ENCODE assay signal across 9 mouse cellular contexts in genomic region chr7:82842222-82842920, GRCm38 (mm10). TPM values are rescaled to one million over a fixed set of nuclear protein-coding genes. Genes with fewer than 3 reads are reported as not detected.
DNase-seq lines count a peak whose midpoint lies in the region; ATAC-seq and TF ChIP-seq lines count a peak whose summit lies in the region.
"Had no signal": no experiment of that assay in that cellular context is flagged by ENCODE, and none has a peak within 500 bp of the region (broad histone marks: within the 10 kb centered on the region; RNA-seq: fewer than 3 reads in every experiment).

No protein-coding gene starts in this region.

- DNase-seq in CH12.LX (ENCODE audit: extremely low read depth) (peak; percentile 33), ES-E14 (ENCODE audit: low read depth, low spot score) (no peak)
- DNase-seq in midbrain, embryonic 14.5 days = peak; percentile 23
- DNase-seq in adrenal gland, adult 8-10 months = no peak
- DNase-seq in thymus, postnatal 25 days = no peak
- DNase-seq in embryo, embryonic 10.5 days (ENCODE audit: low spot score) = no peak
- DNase-seq: cerebellum, postnatal 10 days had no signal

- no peak for TF ChIP-seq POLR2A in CH12.LX (IDR thresholded peaks at IDR 0.05; ENCODE audit: low read depth, low read length)

- dilution Hi-C loops in CH12.LX (cut with MboI; ENCODE audit: extremely low pct_ligation_motif_present, extremely low pct_unique_long_range_greater_than_20kb, low sequenced_read_pairs) = no loop called here

- H3K27me3 ChIP-seq in CH12.LX (replicated peaks) = no peaks in the 10 kb centered on the region
- H3K27me3 ChIP-seq in hindbrain, embryonic 13.5 days = no peaks in the 10 kb centered on the region
- H3K27me3 ChIP-seq in midbrain, embryonic 14.5 days (ENCODE audit: control insufficient read depth, insufficient read depth, low read length) = no peaks in the 10 kb centered on the region
- H3K27me3 ChIP-seq: limb, embryonic 13.5 days had no signal

- H3K79me2 ChIP-seq in CH12.LX (replicated peaks; ENCODE audit: control insufficient read depth, extremely low read depth, insufficient read depth, poor library complexity, severe bottlenecking) = no peaks in the 10 kb centered on the region

- no peak for ATAC-seq in hindbrain, embryonic 13.5 days (ENCODE audit: low FRiP score)
- ATAC-seq in midbrain, embryonic 14.5 days (ENCODE audit: low FRiP score, low TSS enrichment) = no peak

- in situ Hi-C loops in CH12.LX (cut with MboI; ENCODE audit: low pct_ligation_motif_present, low pct_unique_long_range_greater_than_20kb, low sequenced_read_pairs) (no loop called here), ES-E14 (cut with MboI; ENCODE audit: low sequenced_read_pairs in 2 of 2, unreplicated experiment in 2 of 2) (no loop called here)

- no peaks in the 10 kb centered on the region for H3K9me3 ChIP-seq in CH12.LX (replicated peaks; ENCODE audit: low read length)
- no peaks in the 10 kb centered on the region for H3K9me3 ChIP-seq in ES-E14 (ENCODE audit: control insufficient read depth, insufficient read depth, low read depth, low read length)
- H3K9me3 ChIP-seq in hindbrain, embryonic 13.5 days = no peaks in the 10 kb centered on the region
- H3K9me3 ChIP-seq in midbrain, embryonic 14.5 days (ENCODE audit: control insufficient read depth, low read length) = no peaks in the 10 kb centered on the region
- H3K9me3 ChIP-seq: limb, embryonic 13.5 days had no signal

- H3K27ac ChIP-seq in CH12.LX (ENCODE audit: insufficient read depth, low read depth) = no peak overlapping the region
- peak overlapping the region; percentile 4 for H3K27ac ChIP-seq in ES-E14 (ENCODE audit: insufficient read depth, low read depth, low read length, poor library complexity, severe bottlenecking)
- H3K27ac ChIP-seq in hindbrain, embryonic 13.5 days = 0 out of 2 replicates have a peak overlapping the region, but pooled peaks have one; percentile 4
- no peak overlapping the region for H3K27ac ChIP-seq in midbrain, embryonic 14.5 days (replicated peaks; ENCODE audit: low read depth, low read length)
- H3K27ac ChIP-seq: limb, embryonic 13.5 days had no signal

- H3K4me1 ChIP-seq in CH12.LX (ENCODE audit: control insufficient read depth in 1 of 2, insufficient read depth in 2 of 2) (peaks cover 5 to 24% of the 10 kb centered on the region in 2 experiments; a peak in 3 of 4 replicates), ES-E14 (ENCODE audit: control insufficient read depth in 2 of 2, insufficient read depth in 2 of 2, low read length in 2 of 2, poor library complexity in 1 of 2) (peaks cover 3 to 8% of the 10 kb centered on the region in 2 experiments; a peak in 2 of 4 replicates)
- H3K4me1 ChIP-seq in hindbrain, embryonic 13.5 days (replicated peaks) = peaks cover 22% of the 10 kb centered on the region
- no peaks in the 10 kb centered on the region for H3K4me1 ChIP-seq in midbrain, embryonic 14.5 days (ENCODE audit: control insufficient read depth, insufficient read depth, low read length)

- no peak overlapping the region for H3K4me3 ChIP-seq in CH12.LX (replicated peaks in 1 of 3; ENCODE audit: low read depth in 2 of 3, low read length in 2 of 3, poor library complexity in 1 of 3)
- H3K4me3 ChIP-seq in ES-E14 (ENCODE audit: insufficient read depth in 1 of 2, low read depth in 1 of 2, low read length in 2 of 2, poor library complexity in 1 of 2, severe bottlenecking in 1 of 2) = peak overlapping the region in 1 of 2 experiments; percentile 21; a peak in 1 of 4 replicates
- H3K4me3 ChIP-seq in hindbrain, embryonic 13.5 days = no peak overlapping the region
- H3K4me3 ChIP-seq in midbrain, embryonic 14.5 days (replicated peaks; ENCODE audit: low read depth, low read length) = no peak overlapping the region
- H3K4me3 ChIP-seq: limb, embryonic 13.5 days had no signal

- no peak for TF ChIP-seq RAD21 in CH12.LX (IDR thresholded peaks at IDR 0.05; ENCODE audit: low read depth, low read length)

- H3K9ac ChIP-seq in CH12.LX (ENCODE audit: insufficient read depth, low read depth) = no peak overlapping the region
- no peak overlapping the region for H3K9ac ChIP-seq in ES-E14 (ENCODE audit: insufficient read depth, low read depth, low read length, poor library complexity, severe bottlenecking)
- no peak overlapping the region for H3K9ac ChIP-seq in hindbrain, embryonic 13.5 days
- H3K9ac ChIP-seq in midbrain, embryonic 14.5 days (replicated peaks; ENCODE audit: low read length) = no peak overlapping the region
- H3K9ac ChIP-seq: limb, embryonic 13.5 days had no signal

- 0 out of 2 replicates have a peak overlapping the region, but pooled peaks have one; percentile 19 for H3K4me2 ChIP-seq in CH12.LX (ENCODE audit: insufficient read depth, low read depth, poor library complexity, severe bottlenecking)
- H3K4me2 ChIP-seq in hindbrain, embryonic 13.5 days = peak overlapping the region; percentile 15; the same call in 1 of the 2 replicates
- peak overlapping the region; percentile 16 for H3K4me2 ChIP-seq in midbrain, embryonic 14.5 days (ENCODE audit: low read length)
- H3K4me2 ChIP-seq: limb, embryonic 13.5 days had no signal

- no peak for TF ChIP-seq EP300 in CH12.LX (IDR thresholded peaks at IDR 0.05; ENCODE audit: low read length)

- no peak for TF ChIP-seq CTCF in CH12.LX (conservative IDR thresholded peaks at IDR 0.05 in 1 of 2, IDR thresholded peaks at IDR 0.05 in 1 of 2; ENCODE audit: low read depth in 2 of 2, low read length in 2 of 2)

- H3K36me3 ChIP-seq in CH12.LX (replicated peaks in 1 of 2; ENCODE audit: control insufficient read depth in 1 of 2, insufficient read depth in 1 of 2, low read length in 1 of 2) = no peaks in the 10 kb centered on the region
- no peaks in the 10 kb centered on the region for H3K36me3 ChIP-seq in ES-E14 (ENCODE audit: control insufficient read depth, insufficient read depth, low read length, poor library complexity, severe bottlenecking)
- no peaks in the 10 kb centered on the region for H3K36me3 ChIP-seq in hindbrain, embryonic 13.5 days
- H3K36me3 ChIP-seq in midbrain, embryonic 14.5 days (ENCODE audit: control insufficient read depth, insufficient read depth, low read length) = no peaks in the 10 kb centered on the region
- H3K36me3 ChIP-seq: limb, embryonic 13.5 days had no signal

- 32% methylated on average over 10 of the region's 10 CpGs for WGBS in hindbrain, embryonic 13.5 days
- WGBS in midbrain, embryonic 14.5 days = 26% methylated on average over 10 of the region's 10 CpGs

TF ChIP-seq in CH12.LX, 34 proteins besides CTCF, POLR2A, EP300 and RAD21:
- no peak for TF ChIP-seq POLR2AphosphoS2 (IDR thresholded peaks at IDR 0.05; ENCODE audit: low read depth, low read length)
- TF ChIP-seq RCOR1 (conservative IDR thresholded peaks at IDR 0.05; ENCODE audit: low read depth, low read length) = no peak
- peak; percentile 95 for TF ChIP-seq BHLHE40 (IDR thresholded peaks at IDR 0.05; ENCODE audit: low read depth, low read length)
- no peak for TF ChIP-seq JUND (conservative IDR thresholded peaks at IDR 0.05; ENCODE audit: low read depth, low read length)
- TF ChIP-seq SIN3A (IDR thresholded peaks at IDR 0.05; ENCODE audit: low read length) = no peak
- no peak for TF ChIP-seq TCF12 (IDR thresholded peaks at IDR 0.05; ENCODE audit: low read depth, low read length)

TF ChIP-seq in ES-E14, 5 proteins besides CTCF, POLR2A, EP300 and RAD21:
- TF ChIP-seq HCFC1 (IDR thresholded peaks at IDR 0.05; ENCODE audit: borderline replicate concordance, insufficient read depth, low read length) (no peak), MAFK (IDR thresholded peaks at IDR 0.05; ENCODE audit: insufficient read depth, low read depth, low read length) (no peak), ZNF384 (IDR thresholded peaks at IDR 0.05; ENCODE audit: low read depth, low read length) (no peak), CHD2 (IDR thresholded peaks at IDR 0.05; ENCODE audit: low read depth, low read length) (no peak), ZC3H11A (IDR thresholded peaks at IDR 0.05; ENCODE audit: borderline replicate concordance, low read depth, low read length) (no peak)

RNA-seq across cellular contexts. Expression of gene Mex3b, which starts 24.8 kb away (rescaled TPM):
- total RNA-seq in CH12.LX (2012; rRNA removed) (0.50 and 0.59 TPM in 2 replicates), CH12.LX (2014; rRNA removed) (1.9 and 2.1 TPM in 2 replicates), ES-E14 (2012; rRNA removed) (2.6 and 4.4 TPM in 2 replicates)
- 2.3 and 2.5 TPM in 2 replicates for polyA plus RNA-seq in CH12.LX (2012; ENCODE audit: insufficient read length, low read depth)
- 35.1 and 37.5 TPM in 2 replicates for polyA plus RNA-seq in hindbrain, embryonic 13.5 days (2015; fragmentation: Nextera tagmentation; extraction: Ambion mirVana)
- 50.8 and 51.8 TPM in 2 replicates for polyA plus RNA-seq in midbrain, embryonic 14.5 days (2014; fragmentation: Nextera tagmentation; extraction: Ambion mirVana)
- 1 to 10 TPM; 1.8 to 2.6 (median 1.9) TPM for total RNA-seq in adrenal gland, adult 8-10 months (2022)

Comparison
In these comparisons a context has a peak if more than half of its experiments do, and no peak if none do; other contexts are left out.
1. DNase-seq: peak in CH12.LX (single experiment) and midbrain, embryonic 14.5 days (single experiment); none in ES-E14 (single experiment), adrenal gland, adult 8-10 months (single experiment), thymus, postnatal 25 days (single experiment) and embryo, embryonic 10.5 days (single experiment).
2. H3K27ac ChIP-seq: peak in ES-E14 (single experiment) and hindbrain, embryonic 13.5 days (single experiment); none in CH12.LX (single experiment) and midbrain, embryonic 14.5 days (single experiment).
3. Peak in every context shown above with its lines, with median percentiles within 50 percentile points of each other: H3K4me2 ChIP-seq.